Mouse (Mus musculus) gastrocnemius, adult 2 months (tissue): ENCODE data around the gene Nsf. TPM values are rescaled to one million over a fixed set of nuclear protein-coding genes. Genes with fewer than 3 reads are reported as not detected.

Experiments
- DNase-seq: peaks from one replicate; pipeline ENCODE4 v3.0.0; 2022
- H3K27ac ChIP-seq: fragments of 200-600 bp; 2 replicates; pipeline ENCODE4 v1.8.1; 2022; ENCODE audit warnings: mild to moderate bottlenecking
- H3K4me3 ChIP-seq: fragments of 200-600 bp; 2 replicates; pipeline ENCODE4 v1.8.1; 2022; ENCODE audit warnings: mild to moderate bottlenecking, moderate library complexity
- CTCF ChIP-seq: fragments of 200-600 bp; IDR thresholded peaks from 2 replicates; pipeline ENCODE4 v1.8.1; 2022; ENCODE audit warnings: antibody characterized with exemption, mild to moderate bottlenecking, moderate library complexity
- intact Hi-C: fragments of 180-260 bp; cut with DNase I; formaldehyde crosslinking; loops from one replicate; pipeline ENCODE4 v1.15.1; 2025
- total RNA-seq, 2 experiments: library from RNA; stranded (reverse); gene quantifications; 2 replicates each; pipeline ENCODE4 v1.2.3; 2021

Gene Nsf
- total RNA-seq, 2 experiments from 2014 or later, result 20.0 to 24.6 TPM

GRCm38 (mm10) chr11:103970876-103971275 is 17.0 kb upstream of the Nsf start:
- Histone ChIP-seq H3K27ac (no peak overlapping the region), H3K4me3 (no peak overlapping the region)
- intact Hi-C loops, result no loop called here
- no peak for DNase-seq
- no peak for TF ChIP-seq CTCF

- intact Hi-C loops, result no loop called here
- Histone ChIP-seq H3K27ac (no peak overlapping the region), H3K4me3 (no peak overlapping the region)
- no peak for DNase-seq
- no peak for TF ChIP-seq CTCF
These were observed 15.4 kb upstream of the Nsf start for GRCm38 (mm10) chr11:103969278-103969677.

GRCm38 (mm10) chr11:103967106-103967735 is 13.4 kb upstream of the Nsf start:
- Histone ChIP-seq H3K27ac (peak overlapping the region; percentile 96), H3K4me3 (peak overlapping the region; percentile 95)
- DNase-seq, result no peak
- intact Hi-C loops, result no loop called here
- no peak for TF ChIP-seq CTCF

GRCm38 (mm10) chr11:103956866-103957265 is 3.0 kb upstream of the Nsf start:
- intact Hi-C loops, result no loop called here
- Histone ChIP-seq H3K4me3 (no peak overlapping the region), H3K27ac (no peak overlapping the region)
- DNase-seq, result no peak
- TF ChIP-seq CTCF, result no peak

- Histone ChIP-seq H3K27ac (peak overlapping the region; percentile 96), H3K4me3 (peak overlapping the region; percentile 93)
- intact Hi-C loops, result no loop called here
- no peak for TF ChIP-seq CTCF
- no peak for DNase-seq
These were observed 592 bp downstream of the Nsf start for GRCm38 (mm10) chr11:103953032-103953895.

- intact Hi-C loops, result no loop called here
- no peak for DNase-seq
- Histone ChIP-seq H3K4me3 (peak overlapping the region; percentile 93), H3K27ac (no peak overlapping the region)
- TF ChIP-seq CTCF, result no peak
These were observed 1.2 kb downstream of the Nsf start for GRCm38 (mm10) chr11:103952635-103953031.

- no peak for DNase-seq
- no peak overlapping the region for H3K27ac ChIP-seq
- TF ChIP-seq CTCF, result no peak
- intact Hi-C loops, result no loop called here
- no peak overlapping the region for H3K4me3 ChIP-seq
These were observed 2.8 kb downstream of the Nsf start for GRCm38 (mm10) chr11:103951106-103951505.

- DNase-seq, result no peak
- Histone ChIP-seq H3K4me3 (no peak overlapping the region), H3K27ac (no peak overlapping the region)
- intact Hi-C loops, result no loop called here
- no peak for TF ChIP-seq CTCF
These were observed 4.9 kb downstream of the Nsf start for GRCm38 (mm10) chr11:103948952-103949351.

GRCm38 (mm10) chr11:103942740-103943139 is 11.1 kb downstream of the Nsf start:
- H3K27ac ChIP-seq, result no peak overlapping the region
- no peak overlapping the region for H3K4me3 ChIP-seq
- no peak for TF ChIP-seq CTCF
- intact Hi-C loops, result no loop called here
- no peak for DNase-seq

- no peak for DNase-seq
- intact Hi-C loops, result no loop called here
- Histone ChIP-seq H3K27ac (no peak overlapping the region), H3K4me3 (no peak overlapping the region)
- peak; percentile 3; the same call in 1 of the 2 replicates for TF ChIP-seq CTCF
These were observed 12.5 kb downstream of the Nsf start for GRCm38 (mm10) chr11:103941351-103941750.

GRCm38 (mm10) chr11:103940887-103941286 is 13.0 kb downstream of the Nsf start:
- intact Hi-C loops, result no loop called here
- no peak for DNase-seq
- TF ChIP-seq CTCF, result no peak
- Histone ChIP-seq H3K4me3 (no peak overlapping the region), H3K27ac (no peak overlapping the region)

GRCm38 (mm10) chr11:103937976-103938728 is 15.7 kb downstream of the Nsf start:
- Histone ChIP-seq H3K4me3 (no peak overlapping the region), H3K27ac (no peak overlapping the region)
- intact Hi-C loops, result no loop called here
- TF ChIP-seq CTCF, result no peak
- no peak for DNase-seq

GRCm38 (mm10) chr11:103937451-103937850 is 16.4 kb downstream of the Nsf start:
- no peak for DNase-seq
- Histone ChIP-seq H3K4me3 (no peak overlapping the region), H3K27ac (no peak overlapping the region)
- TF ChIP-seq CTCF, result no peak
- intact Hi-C loops, result no loop called here
